Mouse (Mus musculus): Measurements from ENCODE around the gene Defa2. TPM values are rescaled to one million over a fixed set of nuclear protein-coding genes. Genes with fewer than 3 reads are reported as not detected.
"Not testable (repeated sequence)": the region's sequence is repeated elsewhere in the genome, so short reads cannot be mapped to it uniquely, and the experiment has no call there.

The Defa2 gene
- polyA plus RNA-seq (2012; rRNA removed), result not detected in 2 replicates

DNA sequence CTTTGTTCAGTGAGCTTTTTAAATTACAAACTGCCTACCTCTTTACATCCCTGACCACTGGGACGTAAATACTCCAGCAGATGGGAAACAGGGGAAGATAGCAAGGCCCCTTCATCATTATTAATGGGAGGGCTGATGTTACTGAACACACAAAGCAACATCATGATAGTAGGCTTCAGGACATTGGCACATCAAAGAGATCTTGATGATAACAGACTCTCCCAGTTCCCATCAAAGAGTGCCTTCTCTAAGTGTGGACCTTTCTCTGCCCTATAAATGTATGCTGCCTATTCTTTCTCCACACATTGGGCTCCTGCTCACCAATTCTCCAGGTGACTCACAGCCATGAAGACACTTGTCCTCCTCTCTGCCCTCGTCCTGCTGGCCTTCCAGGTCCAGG is at the start of gene Defa2:
Defa2 (plus strand) TSS at position 301 of the 400 bp plus-strand sequence.
- not testable (repeated sequence) for DNase-seq (ENCODE audit: low spot score)

DNA sequence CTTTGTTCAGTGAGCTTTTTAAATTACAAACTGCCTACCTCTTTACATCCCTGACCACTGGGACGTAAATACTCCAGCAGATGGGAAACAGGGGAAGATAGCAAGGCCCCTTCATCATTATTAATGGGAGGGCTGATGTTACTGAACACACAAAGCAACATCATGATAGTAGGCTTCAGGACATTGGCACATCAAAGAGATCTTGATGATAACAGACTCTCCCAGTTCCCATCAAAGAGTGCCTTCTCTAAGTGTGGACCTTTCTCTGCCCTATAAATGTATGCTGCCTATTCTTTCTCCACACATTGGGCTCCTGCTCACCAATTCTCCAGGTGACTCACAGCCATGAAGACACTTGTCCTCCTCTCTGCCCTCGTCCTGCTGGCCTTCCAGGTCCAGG is 13.2 kb downstream of the Defa2 start, which contains the start of gene Defa33:
Defa33 (plus strand) TSS at position 301 of the 400 bp plus-strand sequence.
- DNase-seq (ENCODE audit: low spot score), result not testable (repeated sequence)

DNA sequence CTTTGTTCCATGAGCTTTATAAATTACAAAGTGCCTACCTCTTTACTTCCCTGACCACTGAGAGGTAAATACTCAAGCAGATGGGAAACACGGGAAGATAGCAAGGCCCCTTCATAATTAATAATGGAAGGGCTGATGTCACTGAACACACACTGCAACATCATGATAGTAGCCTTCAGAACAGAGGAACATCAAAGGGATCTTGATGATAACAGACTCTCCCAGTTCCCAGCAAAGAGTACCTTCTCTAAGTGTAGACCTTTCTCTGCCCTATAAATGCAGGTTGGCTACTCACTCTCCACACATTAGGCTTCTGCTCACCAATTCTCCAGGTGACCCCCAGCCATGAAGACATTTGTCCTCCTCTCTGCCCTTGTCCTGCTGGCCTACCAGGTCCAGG is 48.8 kb downstream of the Defa2 start, which contains the start of gene Defa36:
Defa36 (plus strand) TSS at position 301 of the 400 bp plus-strand sequence.
- DNase-seq (ENCODE audit: low spot score), result not testable (repeated sequence)

Other genes starting within 250 kb of the Defa2 start
- gene Defa30, start 243.9 kb upstream of the Defa2 start, polyA plus RNA-seq (2012; rRNA removed), result not detected in 2 replicates
- gene Defa22, start 216.2 kb upstream of the Defa2 start, polyA plus RNA-seq (2012; rRNA removed), result not detected in 2 replicates
- gene Defa31, start 186.9 kb upstream of the Defa2 start, polyA plus RNA-seq (2012; rRNA removed), result not detected in 2 replicates
- not detected in 2 replicates for gene Gm15293, start 177.0 kb upstream of the Defa2 start, polyA plus RNA-seq (2012; rRNA removed)
- not detected in 2 replicates for gene Gm15292, start 128.8 kb upstream of the Defa2 start, polyA plus RNA-seq (2012; rRNA removed)
- gene Defa27, start 63.0 kb upstream of the Defa2 start, polyA plus RNA-seq (2012; rRNA removed), result not detected in 2 replicates
- not detected in 2 replicates for gene Defa29, start 51.5 kb upstream of the Defa2 start, polyA plus RNA-seq (2012; rRNA removed)
- not detected in 2 replicates for gene Defa33, start 13.3 kb downstream of the Defa2 start, polyA plus RNA-seq (2012; rRNA removed)
- gene Defa36, start 48.9 kb downstream of the Defa2 start, polyA plus RNA-seq (2012; rRNA removed), result not detected in 2 replicates
- gene Gm7849, start 78.0 kb downstream of the Defa2 start, polyA plus RNA-seq (2012; rRNA removed), result not detected in 2 replicates
- gene Defa20, start 130.7 kb downstream of the Defa2 start, polyA plus RNA-seq (2012; rRNA removed), result not detected in 2 replicates
- gene Defa32, start 150.5 kb downstream of the Defa2 start, polyA plus RNA-seq (2012; rRNA removed), result not detected in 2 replicates
- gene Defa37, start 186.9 kb downstream of the Defa2 start, polyA plus RNA-seq (2012; rRNA removed), result not detected in 2 replicates
- gene Defa28, start 204.5 kb downstream of the Defa2 start, polyA plus RNA-seq (2012; rRNA removed), result not detected in 2 replicates
- not detected in 2 replicates for gene Gm7861, start 216.0 kb downstream of the Defa2 start, polyA plus RNA-seq (2012; rRNA removed)
- not detected in 2 replicates for gene Defa26, start 239.7 kb downstream of the Defa2 start, polyA plus RNA-seq (2012; rRNA removed)